Mouse (Mus musculus): Measurements from ENCODE around the gene Efcab6. TPM values are rescaled to one million over a fixed set of nuclear protein-coding genes. Genes with fewer than 3 reads are reported as not detected.

Efcab6 gene
- polyA plus RNA-seq, 1 experiment: 2.2 TPM

DNA sequence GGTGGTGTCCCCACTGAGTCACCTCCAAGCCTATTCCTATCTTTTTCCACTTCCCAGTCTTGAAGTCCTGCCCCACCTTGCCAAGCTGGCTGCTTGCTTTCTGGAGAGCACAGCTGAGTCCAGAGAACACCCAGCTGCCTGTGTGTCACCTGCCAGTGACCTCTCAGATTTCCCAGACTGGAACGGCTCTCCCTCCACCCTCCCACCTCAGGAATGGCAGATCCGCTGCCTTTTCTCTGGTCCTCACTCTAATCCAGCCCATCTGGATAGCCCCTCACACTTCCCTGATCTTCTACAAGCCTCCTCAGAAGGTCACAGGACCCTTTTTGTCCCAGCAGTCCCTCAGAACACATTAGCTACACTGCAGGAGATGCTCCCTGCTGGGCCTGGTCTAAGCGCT is 73.7 kb downstream of the Efcab6 start:
- no peaks in the 10 kb centered on the region; the same call in 1 of the 2 replicates for H3K4me1 ChIP-seq (ENCODE audit: control insufficient read depth, insufficient read depth, low read length)
- DNase-seq: no peak
- 24% methylated on average over 3 of the region's 3 CpGs for WGBS
- TF ChIP-seq POLR2A (IDR thresholded peaks at IDR 0.05; ENCODE audit: borderline replicate concordance, extremely low read depth, low read depth, low read length): no peak
- no peak for TF ChIP-seq CTCF (IDR thresholded peaks at IDR 0.05; ENCODE audit: insufficient read depth, low read length)
- no peak overlapping the region for H3K4me3 ChIP-seq (replicated peaks; ENCODE audit: extremely low read depth, low read depth, low read length)

DNA sequence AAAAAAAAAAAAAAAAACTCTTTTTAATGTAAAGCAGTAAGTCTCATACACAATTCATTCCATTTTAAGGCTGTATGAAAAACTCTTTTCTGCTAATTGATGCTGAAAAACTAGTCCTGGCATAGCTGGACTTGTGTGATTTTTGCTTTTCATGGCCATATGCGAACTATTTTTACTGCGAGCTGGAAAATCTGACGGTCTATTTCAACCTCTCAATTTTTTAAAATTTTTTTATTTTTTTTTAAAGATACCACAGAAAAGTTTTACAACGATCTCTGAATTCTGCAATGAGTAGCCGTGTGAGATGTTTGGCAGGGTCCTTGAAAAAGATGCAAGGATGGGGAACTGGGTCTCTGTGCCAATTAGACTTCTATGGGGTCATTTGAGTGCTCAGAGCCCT is 75.9 kb downstream of the Efcab6 start:
- no peak for DNase-seq
- 80% methylated on average over 5 of the region's 5 CpGs for WGBS
- no peaks in the 10 kb centered on the region; the same call in 1 of the 2 replicates for H3K4me1 ChIP-seq (ENCODE audit: control insufficient read depth, insufficient read depth, low read length)
- H3K4me3 ChIP-seq (replicated peaks; ENCODE audit: extremely low read depth, low read depth, low read length): no peak overlapping the region
- no peak for TF ChIP-seq CTCF (IDR thresholded peaks at IDR 0.05; ENCODE audit: insufficient read depth, low read length)

DNA sequence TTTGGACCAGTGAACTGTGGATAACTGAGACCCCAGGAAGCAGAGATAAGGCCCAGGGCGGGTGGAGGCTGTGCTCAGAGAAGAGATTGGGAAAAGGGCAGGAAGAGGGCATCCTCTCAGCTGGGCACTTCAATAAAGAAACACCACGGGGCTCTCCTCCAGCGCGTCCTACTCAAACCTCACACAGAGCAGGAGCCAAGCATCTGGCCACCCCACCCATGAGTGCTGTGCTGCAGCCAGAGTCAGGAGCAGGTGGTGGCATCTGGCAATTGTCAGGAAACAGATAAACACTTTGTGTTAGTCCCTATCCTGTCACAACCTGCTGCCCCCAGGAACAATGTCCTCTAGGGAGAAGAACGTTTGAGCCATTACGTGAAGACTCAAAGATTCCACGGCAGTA is 77.1 kb downstream of the Efcab6 start:
- no peak overlapping the region for H3K4me3 ChIP-seq (replicated peaks; ENCODE audit: extremely low read depth, low read depth, low read length)
- 31% methylated on average over 7 of the region's 7 CpGs for WGBS
- no peak for TF ChIP-seq POLR2A (IDR thresholded peaks at IDR 0.05; ENCODE audit: borderline replicate concordance, extremely low read depth, low read depth, low read length)
- no peak for DNase-seq
- no peaks in the 10 kb centered on the region; the same call in 1 of the 2 replicates for H3K4me1 ChIP-seq (ENCODE audit: control insufficient read depth, insufficient read depth, low read length)

DNA sequence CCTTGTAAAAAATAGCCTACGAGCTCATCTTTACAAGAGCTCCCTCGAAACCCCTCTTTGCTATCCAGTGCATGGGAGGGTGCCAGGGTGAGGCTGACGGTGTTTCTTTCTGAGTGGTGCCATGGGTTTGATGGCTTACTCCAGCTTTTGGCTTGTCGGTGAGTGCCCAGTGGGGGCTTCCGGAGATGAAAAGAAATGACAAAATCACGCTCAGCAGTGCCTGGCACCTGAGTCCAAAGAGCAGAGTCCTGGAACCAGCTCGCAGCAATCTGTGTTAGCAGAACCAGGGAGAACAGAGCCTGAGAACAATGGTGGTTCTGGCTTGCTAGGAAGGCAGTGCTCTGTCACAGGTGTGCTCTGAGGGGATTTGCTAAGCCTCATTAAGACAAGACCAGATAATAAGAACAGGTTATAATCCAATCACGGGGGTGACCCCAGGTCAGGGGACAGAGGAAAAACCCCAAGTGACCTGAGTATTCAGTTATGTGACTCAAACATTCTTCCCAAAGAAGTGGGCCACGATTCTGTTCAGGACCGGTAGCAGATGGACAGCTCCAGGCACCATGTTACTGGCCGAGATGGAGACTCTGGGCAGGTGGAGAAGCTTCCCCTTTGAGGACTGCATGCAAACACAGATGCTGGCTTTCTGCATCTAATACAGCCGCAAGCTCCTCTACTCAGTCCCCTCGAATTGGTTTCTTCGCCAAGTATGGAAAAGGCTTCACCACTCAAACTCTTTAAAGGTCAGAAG is 82.8 kb downstream of the Efcab6 start:
- Histone ChIP-seq H3K4me3 (replicated peaks; ENCODE audit: extremely low read depth, low read depth, low read length) (no peak overlapping the region), H3K4me1 (ENCODE audit: control insufficient read depth, insufficient read depth, low read length) (no peaks in the 10 kb centered on the region)
- WGBS: 65% methylated on average over 14 of the region's 14 CpGs
- no peak for DNase-seq
- TF ChIP-seq POLR2A (IDR thresholded peaks at IDR 0.05; ENCODE audit: borderline replicate concordance, extremely low read depth, low read depth, low read length) (no peak), CTCF (IDR thresholded peaks at IDR 0.05; ENCODE audit: insufficient read depth, low read length) (no peak)

DNA sequence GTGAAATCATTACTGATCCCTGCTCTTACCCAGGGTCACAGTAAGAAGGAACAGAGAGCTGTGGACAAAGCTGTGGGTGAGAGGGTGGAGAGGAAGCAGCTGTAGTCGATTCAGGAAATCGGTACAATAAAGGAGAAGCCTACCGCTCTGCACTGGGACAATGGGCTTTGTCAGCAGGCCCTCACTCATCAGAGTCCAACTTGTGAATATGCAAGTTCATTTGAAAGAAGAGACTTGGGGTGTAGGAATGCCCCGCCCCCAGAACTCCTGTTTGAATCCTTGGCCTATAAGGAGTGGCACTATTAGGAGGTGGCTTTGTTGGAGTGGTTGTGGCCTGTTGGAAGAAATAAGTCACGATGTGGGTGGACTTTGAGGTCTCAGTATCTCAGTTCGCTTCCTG is 86.3 kb downstream of the Efcab6 start:
- TF ChIP-seq CTCF (IDR thresholded peaks at IDR 0.05; ENCODE audit: insufficient read depth, low read length) (no peak), POLR2A (IDR thresholded peaks at IDR 0.05; ENCODE audit: borderline replicate concordance, extremely low read depth, low read depth, low read length) (no peak)
- DNase-seq: no peak
- H3K4me3 ChIP-seq (replicated peaks; ENCODE audit: extremely low read depth, low read depth, low read length): no peak overlapping the region
- no peaks in the 10 kb centered on the region for H3K4me1 ChIP-seq (ENCODE audit: control insufficient read depth, insufficient read depth, low read length)
- 54% methylated on average over 6 of the region's 6 CpGs for WGBS

DNA sequence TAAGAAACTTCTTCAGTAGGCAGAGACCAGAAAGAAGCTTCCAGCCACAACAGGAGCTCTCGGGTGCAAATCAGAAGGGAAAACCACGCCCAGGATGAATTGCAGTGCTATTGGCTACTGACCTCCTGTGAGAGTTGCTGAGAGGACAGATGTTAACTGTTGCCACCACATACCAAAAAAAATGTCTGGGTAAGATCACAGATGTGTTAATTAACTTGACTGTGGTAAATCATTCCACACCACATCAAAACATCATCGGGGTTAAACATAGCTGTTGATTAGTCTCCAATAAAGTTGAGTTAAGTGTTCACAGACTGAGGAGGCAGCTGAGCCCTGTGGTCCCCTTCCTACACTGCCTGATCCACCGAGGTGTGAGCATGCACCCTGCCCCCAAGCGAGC is 88.1 kb downstream of the Efcab6 start:
- DNase-seq: no peak
- Histone ChIP-seq H3K4me1 (ENCODE audit: control insufficient read depth, insufficient read depth, low read length) (no peaks in the 10 kb centered on the region), H3K4me3 (replicated peaks; ENCODE audit: extremely low read depth, low read depth, low read length) (no peak overlapping the region)
- 12% methylated on average over 5 of the region's 5 CpGs for WGBS
- TF ChIP-seq CTCF (IDR thresholded peaks at IDR 0.05; ENCODE audit: insufficient read depth, low read length) (no peak), POLR2A (IDR thresholded peaks at IDR 0.05; ENCODE audit: borderline replicate concordance, extremely low read depth, low read depth, low read length) (no peak)

DNA sequence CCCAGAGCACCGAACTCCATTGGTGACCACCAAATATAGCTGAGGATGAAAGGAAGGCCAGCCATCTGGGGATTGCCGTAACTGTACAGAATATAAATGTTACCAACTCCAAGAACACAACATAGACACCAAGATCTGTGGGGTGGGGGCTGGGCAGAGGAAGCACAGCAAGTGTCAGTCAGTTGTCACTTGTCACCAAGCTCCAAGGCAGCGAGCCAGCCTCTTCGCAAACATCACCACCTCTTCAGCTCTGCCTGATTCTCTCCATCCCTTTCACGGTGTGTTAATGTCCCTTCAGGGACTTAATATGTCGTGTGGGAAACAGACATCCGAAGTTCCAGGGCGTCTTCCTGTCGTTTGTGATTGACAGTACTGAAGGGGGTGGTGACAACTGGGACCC is 93.0 kb downstream of the Efcab6 start:
- no peak for DNase-seq
- 59% methylated on average over 9 of the region's 9 CpGs for WGBS
- Histone ChIP-seq H3K4me3 (replicated peaks; ENCODE audit: extremely low read depth, low read depth, low read length) (no peak overlapping the region), H3K4me1 (ENCODE audit: control insufficient read depth, insufficient read depth, low read length) (no peaks in the 10 kb centered on the region)
- TF ChIP-seq CTCF (IDR thresholded peaks at IDR 0.05; ENCODE audit: insufficient read depth, low read length) (no peak), POLR2A (IDR thresholded peaks at IDR 0.05; ENCODE audit: borderline replicate concordance, extremely low read depth, low read depth, low read length) (no peak)

DNA sequence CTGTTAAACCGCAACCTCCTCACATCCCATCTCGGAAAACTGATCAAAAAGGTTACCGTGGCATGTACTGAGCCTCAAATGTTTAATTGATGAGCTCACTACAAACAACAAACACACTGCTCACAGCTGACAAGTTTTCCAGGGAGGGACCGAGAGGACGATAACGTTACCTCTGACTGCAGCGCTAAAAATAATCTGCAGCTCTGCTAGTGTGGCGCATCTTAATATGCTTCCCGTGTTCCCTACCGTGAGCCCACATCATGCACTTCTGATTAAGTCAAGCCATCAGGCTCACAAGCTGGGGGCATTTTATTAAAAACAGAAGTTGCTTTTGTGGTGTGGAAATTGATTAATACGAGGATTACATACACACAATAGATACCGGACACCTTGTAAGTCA is 97.4 kb downstream of the Efcab6 start:
- Histone ChIP-seq H3K4me1 (ENCODE audit: control insufficient read depth, insufficient read depth, low read length) (no peaks in the 10 kb centered on the region), H3K4me3 (replicated peaks; ENCODE audit: extremely low read depth, low read depth, low read length) (no peak overlapping the region)
- WGBS: 78% methylated on average over 12 of the region's 12 CpGs
- TF ChIP-seq CTCF (IDR thresholded peaks at IDR 0.05; ENCODE audit: insufficient read depth, low read length) (no peak), POLR2A (IDR thresholded peaks at IDR 0.05; ENCODE audit: borderline replicate concordance, extremely low read depth, low read depth, low read length) (no peak)
- no peak for DNase-seq

DNA sequence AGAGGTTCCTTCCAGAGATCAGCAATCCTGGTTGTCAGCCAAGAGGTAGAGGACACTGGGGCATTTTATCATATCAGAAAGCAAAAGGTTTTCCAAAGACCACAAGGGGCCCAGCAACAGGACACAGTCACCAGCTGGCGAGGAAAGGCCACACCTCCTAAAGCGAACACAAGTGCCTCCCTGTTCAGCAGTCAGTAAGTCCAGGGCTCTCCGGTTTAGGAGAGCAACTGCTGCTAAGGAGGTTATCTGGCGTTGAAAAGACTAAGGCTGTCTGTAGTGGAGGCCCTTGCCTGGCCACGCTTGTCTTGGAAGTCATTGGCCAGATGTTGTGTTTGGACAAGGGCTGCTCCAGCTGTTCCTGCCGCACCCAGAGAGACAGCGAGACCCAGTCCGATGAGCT is 100.1 kb downstream of the Efcab6 start:
- Histone ChIP-seq H3K4me1 (ENCODE audit: control insufficient read depth, insufficient read depth, low read length) (no peaks in the 10 kb centered on the region), H3K4me3 (replicated peaks; ENCODE audit: extremely low read depth, low read depth, low read length) (no peak overlapping the region)
- 51% methylated on average over 8 of the region's 8 CpGs for WGBS
- no peak for DNase-seq
- TF ChIP-seq CTCF (IDR thresholded peaks at IDR 0.05; ENCODE audit: insufficient read depth, low read length) (no peak), POLR2A (IDR thresholded peaks at IDR 0.05; ENCODE audit: borderline replicate concordance, extremely low read depth, low read depth, low read length) (no peak)

DNA sequence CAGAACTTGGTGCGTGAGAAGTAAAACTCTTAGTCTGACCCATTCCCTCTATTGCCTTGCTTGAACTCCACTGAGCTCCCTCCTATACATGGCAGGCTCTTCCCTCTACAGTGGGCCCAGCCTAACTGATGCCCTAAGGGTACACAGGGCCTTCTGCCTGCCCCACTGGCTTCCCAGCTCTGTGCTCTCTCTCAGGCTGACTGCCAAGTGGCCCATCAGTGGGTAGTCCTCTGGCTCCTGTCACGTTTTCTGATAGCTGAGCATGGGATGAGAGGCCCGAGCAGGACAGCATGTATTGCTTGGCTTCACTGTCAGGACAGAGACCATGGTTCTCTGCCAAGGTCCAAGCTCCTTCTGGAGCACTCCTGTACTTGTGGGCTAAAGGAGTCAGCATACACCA is 106.8 kb downstream of the Efcab6 start:
- H3K4me3 ChIP-seq (replicated peaks; ENCODE audit: extremely low read depth, low read depth, low read length): no peak overlapping the region
- H3K4me1 ChIP-seq (ENCODE audit: control insufficient read depth, insufficient read depth, low read length): no peaks in the 10 kb centered on the region
- TF ChIP-seq CTCF (IDR thresholded peaks at IDR 0.05; ENCODE audit: insufficient read depth, low read length) (no peak), POLR2A (IDR thresholded peaks at IDR 0.05; ENCODE audit: borderline replicate concordance, extremely low read depth, low read depth, low read length) (no peak)
- DNase-seq: no peak
- 58% methylated on average over 3 of the region's 3 CpGs for WGBS
